Mouse (Mus musculus) olfactory bulb, adult 2 months (tissue): ENCODE results near the gene Fanca. TPM values are rescaled to one million over a fixed set of nuclear protein-coding genes. Genes with fewer than 3 reads are reported as not detected.

ENCODE experiments used
- H3K27ac ChIP-seq: fragments of 200-500 bp; 2 replicates; pipeline ENCODE4 v1.5.1; 2012; ENCODE audit warnings: low read depth, low read length; ENCODE audit not compliant: insufficient read depth
- H3K4me1 ChIP-seq: fragments of 200-500 bp; 2 replicates; pipeline ENCODE4 v1.6.1; 2012; ENCODE audit warnings: low read length; ENCODE audit not compliant: control insufficient read depth, insufficient read depth
- H3K4me3 ChIP-seq: fragments of 200-500 bp; 2 replicates; pipeline ENCODE4 v1.5.1; 2012; ENCODE audit warnings: mild to moderate bottlenecking, low read depth, low read length, moderate library complexity; ENCODE audit not compliant: insufficient read depth
- CTCF ChIP-seq: fragments of 200-500 bp; IDR thresholded peaks from 2 replicates; pipeline ENCODE4 v1.5.1; 2012; ENCODE audit warnings: low read depth, mild to moderate bottlenecking, low read length, moderate library complexity; ENCODE audit not compliant: insufficient read depth
- POLR2A ChIP-seq: fragments of 200-500 bp; IDR thresholded peaks from 2 replicates; pipeline ENCODE4 v1.6.1; 2012; ENCODE audit warnings: mild to moderate bottlenecking, low read depth, low read length, moderate library complexity; ENCODE audit not compliant: insufficient read depth
- WGBS: fragments of 180-500 bp; shearing (Covaris S2); methylation state at CpG from one replicate; pipeline ENCODE4 v1.1.7; 2018; 5-methylcytosine and 5-hydroxymethylcytosine counted together
- polyA plus RNA-seq: library from polyadenylated mRNA; stranded (reverse); fragments of >200 nt; gene quantifications from 2 replicates; pipeline ENCODE4 v1.2.4, GENCODE M21; 2012; ENCODE audit warnings: low replicate concordance; ENCODE audit not compliant: missing spikeins, insufficient read depth, insufficient read length

Fanca gene
- polyA plus RNA-seq, 1 experiment = not detected

DNA sequence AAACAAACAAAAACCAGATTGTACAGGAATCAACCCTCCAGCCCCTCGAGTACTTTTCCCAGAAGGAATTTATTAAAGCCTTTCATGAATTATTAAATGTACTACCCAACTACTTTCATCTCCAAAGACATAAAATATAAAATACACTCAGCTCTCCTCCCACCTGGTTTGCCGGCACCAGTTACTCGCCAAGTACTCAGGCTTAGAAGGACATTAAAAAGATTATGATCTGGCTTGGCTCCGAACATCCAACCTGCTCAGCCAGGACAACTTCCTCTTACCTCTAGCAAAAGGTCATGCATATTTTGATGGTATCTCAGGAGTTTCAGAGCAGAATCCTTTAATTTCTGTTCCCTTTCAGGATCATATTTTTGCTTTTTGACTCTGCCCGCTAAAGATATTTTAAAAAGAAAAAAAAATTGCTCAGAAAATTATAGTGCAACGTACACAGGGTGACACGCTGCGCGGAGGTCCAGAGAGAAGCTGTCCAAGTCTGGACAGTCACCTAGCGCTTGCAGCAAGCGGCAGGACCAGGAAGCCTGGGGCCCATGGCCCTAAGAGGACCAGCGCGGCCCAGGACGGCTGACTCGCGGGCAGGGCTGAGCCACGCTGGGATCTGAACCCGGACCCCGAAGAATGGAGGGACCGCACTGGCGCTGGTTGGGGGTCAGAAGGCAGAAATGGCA is 452 bp downstream of the Fanca start:
- H3K4me1 ChIP-seq = peaks cover 6% of the 10 kb centered on the region
- 6% methylated on average over 21 of the region's 21 CpGs for WGBS
- H3K4me3 ChIP-seq = peak overlapping the region; percentile 52
- TF ChIP-seq CTCF (peak; percentile 73; the same call in 1 of the 2 replicates), POLR2A (no peak)
- no peak overlapping the region for H3K27ac ChIP-seq

DNA sequence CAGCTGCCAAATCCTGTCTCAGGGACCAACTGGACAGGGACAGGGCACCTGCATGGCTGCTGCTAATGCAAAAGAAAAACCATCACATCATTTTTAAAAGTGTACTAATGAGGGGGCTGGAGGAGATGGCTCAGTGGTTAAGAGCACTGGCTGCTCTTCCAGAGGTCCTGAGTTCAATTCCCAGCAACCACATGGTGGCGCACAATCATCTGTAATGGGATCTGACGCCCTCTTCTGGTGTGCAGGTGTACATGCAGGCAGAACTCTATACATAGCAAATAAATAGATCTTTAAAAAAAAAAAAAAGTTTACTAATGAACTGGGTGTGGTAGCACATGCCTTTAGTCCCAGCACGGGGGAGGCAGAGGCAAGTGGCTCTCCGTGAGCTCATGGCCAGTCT is 9.6 kb downstream of the Fanca start:
- WGBS = 73% methylated on average over 4 of the region's 4 CpGs
- TF ChIP-seq POLR2A (no peak), CTCF (no peak)
- H3K4me1 ChIP-seq = no peaks in the 10 kb centered on the region
- no peak overlapping the region for H3K27ac ChIP-seq
- no peak overlapping the region for H3K4me3 ChIP-seq

DNA sequence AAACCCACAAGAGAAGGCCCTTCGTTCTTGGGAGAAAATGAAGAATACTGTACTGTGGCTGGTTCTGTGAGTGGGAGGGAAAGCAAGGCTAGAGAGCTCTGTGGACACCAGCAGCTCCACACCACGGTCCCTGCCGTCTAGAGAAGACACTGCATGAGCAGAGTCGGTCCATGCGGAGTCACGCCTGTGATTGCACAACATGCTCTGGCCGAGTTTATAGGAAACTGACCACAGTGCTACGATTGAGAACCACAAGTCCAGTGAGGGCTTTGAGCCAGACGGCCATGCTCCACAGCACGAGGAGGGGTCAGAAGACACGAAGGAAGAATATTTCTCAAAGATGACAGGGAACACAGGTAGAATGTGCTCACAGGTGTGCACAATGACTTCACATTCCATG is 20.1 kb downstream of the Fanca start:
- TF ChIP-seq POLR2A (no peak), CTCF (no peak)
- no peak overlapping the region for H3K4me3 ChIP-seq
- no peak overlapping the region for H3K27ac ChIP-seq
- 90% methylated on average over 11 of the region's 11 CpGs for WGBS
- no peaks in the 10 kb centered on the region for H3K4me1 ChIP-seq

DNA sequence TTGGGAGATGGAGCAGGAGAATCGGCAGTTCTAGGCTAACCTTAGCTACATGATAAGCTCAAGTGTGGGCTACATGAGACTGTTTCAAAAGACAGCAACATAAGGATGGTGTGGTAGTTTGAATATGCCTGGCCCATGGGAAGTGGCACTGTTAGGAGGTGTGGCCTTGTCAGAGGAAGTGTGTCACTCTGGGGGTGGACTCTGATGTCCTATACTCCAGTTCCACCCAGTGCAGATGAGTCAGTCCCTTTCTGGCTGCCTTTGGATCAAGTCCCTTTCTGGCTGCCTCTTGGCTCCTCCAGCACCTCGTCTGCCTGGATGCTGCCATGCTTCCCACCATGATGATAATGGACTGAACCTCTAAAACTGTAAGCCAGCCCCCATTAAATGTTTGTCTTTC is 25.6 kb downstream of the Fanca start:
- Histone ChIP-seq H3K4me1 (no peaks in the 10 kb centered on the region), H3K4me3 (no peak overlapping the region), H3K27ac (no peak overlapping the region)
- TF ChIP-seq CTCF = no peak
- TF ChIP-seq POLR2A = no peak
- 90% methylated on average over 2 of the region's 2 CpGs for WGBS

DNA sequence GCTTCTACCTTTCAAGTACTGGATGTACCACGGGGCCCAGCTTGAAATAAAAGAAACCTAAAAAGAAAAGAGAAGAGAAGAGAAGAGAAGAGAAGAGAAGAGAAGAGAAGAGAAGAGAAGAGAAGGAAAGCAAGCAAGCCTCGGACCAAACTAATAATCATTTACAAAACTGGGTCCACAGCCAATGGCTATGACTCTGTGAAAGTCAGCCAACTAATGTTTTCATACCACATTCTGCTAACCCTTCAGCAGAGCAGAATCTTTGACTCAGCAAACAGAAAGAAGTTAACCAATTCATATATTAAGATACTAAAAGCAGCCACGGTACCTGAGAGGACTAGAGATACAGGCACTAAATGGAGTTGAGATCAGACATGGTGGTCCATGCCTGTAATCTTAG is 26.1 kb downstream of the Fanca start:
- H3K27ac ChIP-seq = no peak overlapping the region
- 95% methylated on average over 3 of the region's 3 CpGs for WGBS
- TF ChIP-seq POLR2A = no peak
- no peak for TF ChIP-seq CTCF
- H3K4me1 ChIP-seq = no peaks in the 10 kb centered on the region
- no peak overlapping the region for H3K4me3 ChIP-seq

DNA sequence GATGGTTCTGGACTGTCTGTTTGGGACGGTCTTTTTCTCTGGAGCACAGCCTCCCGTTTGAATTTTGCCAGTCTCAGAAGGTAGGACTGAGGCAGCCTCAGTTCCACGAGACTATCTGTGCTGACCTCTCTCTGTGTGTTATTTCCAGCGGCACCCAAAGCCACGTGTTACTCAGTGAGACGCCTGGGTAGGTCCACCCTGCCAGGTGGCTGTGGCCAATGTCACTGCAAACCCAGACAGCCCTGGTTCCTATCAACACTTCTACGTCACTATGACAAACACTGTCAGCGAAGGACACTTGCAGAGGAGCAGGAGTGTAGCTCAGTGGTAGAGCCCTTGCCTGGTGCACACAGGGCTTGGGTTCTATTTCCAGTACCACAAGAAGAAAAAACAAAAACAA is 26.7 kb downstream of the Fanca start:
- WGBS = 91% methylated on average over 8 of the region's 8 CpGs
- no peak overlapping the region for H3K4me3 ChIP-seq
- no peaks in the 10 kb centered on the region for H3K4me1 ChIP-seq
- TF ChIP-seq POLR2A = no peak
- H3K27ac ChIP-seq = no peak overlapping the region

DNA sequence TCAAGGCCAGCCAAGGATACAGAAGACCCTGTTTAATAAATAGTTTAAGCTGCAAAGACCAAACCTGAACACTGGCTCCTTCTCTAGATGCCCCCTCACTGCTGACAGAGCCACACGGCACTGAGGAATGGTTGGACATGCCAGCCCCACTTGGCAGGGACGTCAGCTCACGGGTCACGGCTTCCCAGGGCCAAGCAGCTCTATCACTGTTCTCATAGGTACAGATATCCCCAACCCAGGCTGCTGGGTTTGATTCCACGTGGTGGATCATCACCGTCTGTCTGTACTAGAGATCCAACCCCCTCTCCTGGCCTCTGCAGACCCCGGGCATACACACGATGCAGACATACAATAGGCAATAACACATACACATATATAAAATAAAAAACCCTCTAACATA is 27.7 kb downstream of the Fanca start:
- 92% methylated on average over 8 of the region's 8 CpGs for WGBS

DNA sequence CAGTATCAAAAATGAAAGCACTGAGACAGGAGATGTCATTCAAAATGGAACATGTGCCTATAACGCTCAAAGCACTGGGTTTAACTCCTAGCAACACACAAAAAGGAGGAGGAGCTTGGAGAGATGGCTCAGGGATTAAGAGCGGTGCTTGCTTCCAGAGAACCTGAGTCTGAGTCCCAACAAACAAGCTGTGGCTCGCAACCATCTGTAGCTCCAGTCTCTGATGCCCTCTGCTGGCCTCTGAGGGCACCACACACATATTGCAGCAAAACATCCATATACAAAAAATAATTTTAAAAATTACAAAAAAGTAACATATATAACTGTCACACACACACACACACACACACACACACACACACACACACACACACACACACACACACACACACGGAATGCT is 28.2 kb downstream of the Fanca start:
- WGBS = 61% methylated on average over 4 of the region's 4 CpGs
- Histone ChIP-seq H3K4me3 (no peak overlapping the region), H3K27ac (no peak overlapping the region), H3K4me1 (no peaks in the 10 kb centered on the region)
- TF ChIP-seq CTCF = peak; percentile 11; the same call in 1 of the 2 replicates
- TF ChIP-seq POLR2A = no peak

More for the DNA sequence above, 27.7 kb downstream of the Fanca start:
- H3K4me3 ChIP-seq = no peak overlapping the region
- no peak overlapping the region for H3K27ac ChIP-seq
- H3K4me1 ChIP-seq = no peaks in the 10 kb centered on the region
- TF ChIP-seq POLR2A (no peak), CTCF (no peak)

DNA sequence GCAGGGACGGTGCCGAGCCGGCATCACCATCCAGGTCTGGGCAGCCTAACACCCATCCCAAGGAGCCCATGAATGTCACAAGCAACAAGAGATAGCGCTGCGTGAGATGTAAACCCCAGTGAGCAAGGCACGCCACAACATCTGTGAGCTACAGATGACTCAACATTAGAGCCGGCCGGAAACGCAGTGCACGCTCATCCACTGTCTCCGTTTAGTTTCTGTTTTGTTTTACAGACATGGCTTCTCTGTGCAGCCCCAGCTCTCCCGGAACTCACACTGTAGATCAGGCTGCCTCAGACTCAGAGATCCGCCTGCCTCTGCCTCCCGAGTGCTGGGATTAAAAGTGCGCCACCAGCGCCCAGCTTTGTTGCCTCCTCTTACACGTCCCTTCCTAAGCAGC is 31.0 kb downstream of the Fanca start:
- TF ChIP-seq POLR2A (no peak), CTCF (no peak)
- no peaks in the 10 kb centered on the region for H3K4me1 ChIP-seq
- H3K4me3 ChIP-seq = no peak overlapping the region
- H3K27ac ChIP-seq = no peak overlapping the region
- WGBS = 93% methylated on average over 17 of the region's 17 CpGs

DNA sequence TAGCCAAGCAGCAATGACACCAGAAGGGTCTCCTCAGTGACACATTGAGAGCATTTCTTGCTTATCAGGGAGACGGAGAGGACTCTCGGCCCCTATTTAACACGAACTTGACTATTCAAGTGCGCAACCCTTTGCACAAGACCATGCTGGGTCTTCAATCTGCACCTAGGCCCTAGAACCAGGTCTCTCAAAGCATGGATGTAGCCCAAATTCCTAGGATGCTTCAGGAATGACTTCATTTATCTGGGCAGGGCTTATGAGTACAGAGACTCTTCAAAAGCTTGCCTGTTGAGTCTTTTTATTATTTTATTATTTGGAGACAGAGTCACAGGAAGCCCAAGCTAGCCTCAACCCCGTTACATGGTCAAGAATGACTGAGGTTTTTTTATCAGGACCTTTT is 33.9 kb downstream of the Fanca start:
- no peak overlapping the region for H3K4me3 ChIP-seq
- WGBS = 94% methylated on average over 5 of the region's 5 CpGs
- no peak for TF ChIP-seq POLR2A
- no peak for TF ChIP-seq CTCF
- no peaks in the 10 kb centered on the region for H3K4me1 ChIP-seq
- H3K27ac ChIP-seq = no peak overlapping the region
